Comparison of ENCODE assay signal across 14 mouse cellular contexts in genomic region chr4:136289918-136290780, GRCm38 (mm10). TPM values are rescaled to one million over a fixed set of nuclear protein-coding genes. Genes with fewer than 3 reads are reported as not detected.
A peak's percentile ranks its signal among the peaks of the same experiment; 100 is the strongest.
DNase-seq lines count a peak whose midpoint lies in the region; ATAC-seq and TF ChIP-seq lines count a peak whose summit lies in the region.
"Had no signal": no experiment of that assay in that cellular context is flagged by ENCODE, and none has a peak within 500 bp of the region (broad histone marks: within the 10 kb centered on the region; RNA-seq: fewer than 3 reads in every experiment).

No protein-coding gene starts in this region.

- peak overlapping the region; percentile 53 for H3K9ac ChIP-seq in midbrain, embryonic 11.5 days (ENCODE audit: low read length)
- H3K9ac ChIP-seq: heart, embryonic 15.5 days; limb, embryonic 15.5 days had no signal

- WGBS in hindbrain, embryonic 10.5 days, result 22% methylated on average over 66 of the region's 66 CpGs
- WGBS in midbrain, embryonic 11.5 days, result 20% methylated on average over 66 of the region's 66 CpGs

- H3K27me3 ChIP-seq in E14TG2a.4 (ENCODE audit: insufficient read depth, low read length), result peaks cover 25% of the 10 kb centered on the region
- peaks cover 39% of the 10 kb centered on the region for H3K27me3 ChIP-seq in hindbrain, embryonic 10.5 days (ENCODE audit: insufficient read depth, poor library complexity, severe bottlenecking)
- H3K27me3 ChIP-seq in midbrain, embryonic 11.5 days (ENCODE audit: control insufficient read depth, insufficient read depth, low read length), result peaks cover 22% of the 10 kb centered on the region
- H3K27me3 ChIP-seq: heart, embryonic 15.5 days; limb, embryonic 15.5 days had no signal

- peak overlapping the region; percentile 72 for H3K4me3 ChIP-seq in E14TG2a.4 (replicated peaks; ENCODE audit: low read length)
- H3K4me3 ChIP-seq in hindbrain, embryonic 10.5 days, result peak overlapping the region; percentile 37
- H3K4me3 ChIP-seq in midbrain, embryonic 11.5 days (ENCODE audit: low read depth, low read length), result peak overlapping the region; percentile 16; the same call in 1 of the 2 replicates
- H3K4me3 ChIP-seq: heart, embryonic 15.5 days; limb, embryonic 15.5 days; myocyte had no signal

- peak overlapping the region; percentile 35 for H3K4me2 ChIP-seq in midbrain, embryonic 11.5 days
- H3K4me2 ChIP-seq: heart, embryonic 15.5 days; limb, embryonic 15.5 days had no signal

- H3K36me3 ChIP-seq in E14TG2a.4 (ENCODE audit: insufficient read depth, low read length), result peaks cover 45% of the 10 kb centered on the region
- peaks cover 78% of the 10 kb centered on the region for H3K36me3 ChIP-seq in hindbrain, embryonic 10.5 days
- H3K36me3 ChIP-seq in midbrain, embryonic 11.5 days (ENCODE audit: control insufficient read depth, insufficient read depth, low read length), result peaks cover 29% of the 10 kb centered on the region

- ATAC-seq in midbrain, embryonic 11.5 days (ENCODE audit: low FRiP score), result no peak

- TF ChIP-seq CTCF in E14TG2a.4 (conservative IDR thresholded peaks at IDR 0.05; ENCODE audit: low read length), result no peak

- DNase-seq in ZHBTc4 (ENCODE audit: low read depth, low spot score), result peak; percentile 72
- DNase-seq in hindbrain, embryonic 10.5 days (ENCODE audit: low spot score), result peak; percentile 34
- peak; percentile 92 for DNase-seq in midbrain, embryonic 11.5 days (ENCODE audit: low spot score, missing footprints)
- DNase-seq in gastrocnemius, adult 8-10 months (ENCODE audit: low spot score in 2 of 2), result no peak
- no peak for DNase-seq in thymus, postnatal 25 days
- no peak for DNase-seq in urinary bladder, postnatal 25 days (ENCODE audit: low spot score)
- no peak for DNase-seq in kidney, postnatal 10 days
- DNase-seq: kidney, adult 11 months; lung, postnatal 10 days; retina, postnatal 1 day had no signal

- H3K9me3 ChIP-seq in E14TG2a.4 (ENCODE audit: low read length), result no peaks in the 10 kb centered on the region; the same call in 1 of the 2 replicates
- H3K9me3 ChIP-seq in hindbrain, embryonic 10.5 days, result peaks cover 14% of the 10 kb centered on the region
- H3K9me3 ChIP-seq in midbrain, embryonic 11.5 days (ENCODE audit: control insufficient read depth, low read length), result peaks cover 3% of the 10 kb centered on the region; the same call in 1 of the 2 replicates
- H3K9me3 ChIP-seq: heart, embryonic 15.5 days; limb, embryonic 15.5 days had no signal

- peak overlapping the region; percentile 62; the same call in 1 of the 2 replicates for H3K27ac ChIP-seq in hindbrain, embryonic 10.5 days
- no peak overlapping the region for H3K27ac ChIP-seq in midbrain, embryonic 11.5 days (ENCODE audit: low read depth, low read length)
- H3K27ac ChIP-seq: heart, embryonic 15.5 days; limb, embryonic 15.5 days had no signal

- peaks cover 56% of the 10 kb centered on the region for H3K4me1 ChIP-seq in E14TG2a.4 (replicated peaks; ENCODE audit: low read depth, low read length)
- peaks cover 45% of the 10 kb centered on the region for H3K4me1 ChIP-seq in hindbrain, embryonic 10.5 days (replicated peaks)
- H3K4me1 ChIP-seq in midbrain, embryonic 11.5 days (ENCODE audit: control insufficient read depth, insufficient read depth, low read length), result peaks cover 27% of the 10 kb centered on the region

RNA-seq across cellular contexts. Expression of gene Zfp46, which starts 5.7 kb away (rescaled TPM):
- 24.6 and 29.0 TPM in 2 replicates for polyA plus RNA-seq in hindbrain, embryonic 10.5 days (2016; fragmentation: Nextera tagmentation; extraction: Ambion mirVana)
- polyA plus RNA-seq in midbrain, embryonic 11.5 days (2014; fragmentation: Nextera tagmentation; extraction: Ambion mirVana), result 29.7 and 31.4 TPM in 2 replicates
- 10 to 100 TPM; 21.2 to 27.1 (median 24.9) TPM for total RNA-seq in gastrocnemius, adult 8-10 months (2022)

RNA-seq across cellular contexts. Expression of gene Hnrnpr, which starts 20.6 kb away (rescaled TPM):
- polyA plus RNA-seq in hindbrain, embryonic 10.5 days (2016; fragmentation: Nextera tagmentation; extraction: Ambion mirVana), result 197 and 217 TPM in 2 replicates
- 193 and 196 TPM in 2 replicates for polyA plus RNA-seq in midbrain, embryonic 11.5 days (2014; fragmentation: Nextera tagmentation; extraction: Ambion mirVana)
- total RNA-seq in gastrocnemius, adult 8-10 months (2022), result 10 to 100 TPM; 18.3 to 26.7 (median 21.0) TPM

RNA-seq across cellular contexts. Expression of gene Tcea3, which starts 42.6 kb away (rescaled TPM):
- 1.3 and 2.2 TPM in 2 replicates for polyA plus RNA-seq in hindbrain, embryonic 10.5 days (2016; fragmentation: Nextera tagmentation; extraction: Ambion mirVana)
- 1.5 and 1.7 TPM in 2 replicates for polyA plus RNA-seq in midbrain, embryonic 11.5 days (2014; fragmentation: Nextera tagmentation; extraction: Ambion mirVana)
- 100 to 1,000 TPM; 380 to 439 (median 413) TPM for total RNA-seq in gastrocnemius, adult 8-10 months (2022)

Comparison
In these comparisons a context has a peak if more than half of its experiments do, and no peak if none do; other contexts are left out.
1. H3K4me3 ChIP-seq: peak in every context shown above with its lines; median percentile 72 in E14TG2a.4; 37 in hindbrain, embryonic 10.5 days; 16 in midbrain, embryonic 11.5 days.
2. DNase-seq: peak in ZHBTc4 (single experiment), hindbrain, embryonic 10.5 days (single experiment) and midbrain, embryonic 11.5 days (single experiment); none in gastrocnemius, adult 8-10 months (0 of 2), thymus, postnatal 25 days (single experiment), urinary bladder, postnatal 25 days (single experiment) and kidney, postnatal 10 days (single experiment).